Mouse (Mus musculus) G1E (cell line): Measurements from ENCODE around the gene Mrpl57.

Experiments
- CTCF ChIP-seq: IDR thresholded peaks from 2 replicates; pipeline ENCODE4 v1.5.1; 2012; ENCODE audit warnings: low read depth, low read length, inconsistent platforms, mixed read lengths
- TAL1 ChIP-seq: conservative IDR thresholded peaks from 2 replicates; pipeline ENCODE4 v1.6.1; 2012; ENCODE audit warnings: low read depth, low read length, inconsistent platforms, mixed read lengths

DNA sequence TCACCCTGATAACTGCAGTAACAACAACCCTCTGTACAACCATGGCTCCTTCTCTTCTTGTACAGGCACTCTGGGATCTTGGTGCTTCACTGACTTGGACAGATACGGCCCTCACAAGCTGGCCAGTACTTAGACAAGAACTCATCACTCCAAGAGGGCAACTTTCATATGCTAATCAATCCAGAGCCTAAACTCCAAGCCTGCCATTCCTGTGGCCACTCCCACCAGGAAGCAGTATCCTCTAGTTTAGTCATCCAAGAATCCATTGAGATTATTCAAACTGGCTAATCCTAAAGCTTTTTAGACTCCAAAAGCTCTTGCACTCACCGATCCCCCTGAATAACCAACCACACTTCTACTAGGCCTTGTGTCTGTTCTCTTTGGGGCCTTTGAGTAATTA lies 26.9 kb downstream of the Mrpl57 start:
- TF ChIP-seq TAL1 (no peak), CTCF (no peak)
